Mouse (Mus musculus) megakaryocyte, adult 5-6 weeks (primary cell): ENCODE results near the gene Zfand4. TPM values are rescaled to one million over a fixed set of nuclear protein-coding genes. Genes with fewer than 3 reads are reported as not detected.
"Not testable (repeated sequence)": the region's sequence is repeated elsewhere in the genome, so short reads cannot be mapped to it uniquely, and the experiment has no call there.

Experiments
- ATAC-seq: 2 replicates; pipeline ENCODE4 v1.8.0; 2016; ENCODE audit warnings: mild to moderate bottlenecking, inconsistent platforms; ENCODE audit not compliant: poor library complexity, severe bottlenecking
- total RNA-seq, 2 experiments: library from RNA; stranded (forward) in 1 of 2; stranded (reverse) in 1 of 2; fragments of 153-499, 151-499 nt in 1 of 2; fragments of 221-1000, 200-1000 nt in 1 of 2; gene quantifications; 2 replicates each; pipeline versions ENCODE4 v1.2.3 to v1.2.4; 2015 to 2017

Zfand4 gene
- total RNA-seq (2015) = 23.6 and 25.9 TPM in 2 replicates
- 12.0 and 23.0 TPM in 2 replicates for total RNA-seq (2017)

DNA sequence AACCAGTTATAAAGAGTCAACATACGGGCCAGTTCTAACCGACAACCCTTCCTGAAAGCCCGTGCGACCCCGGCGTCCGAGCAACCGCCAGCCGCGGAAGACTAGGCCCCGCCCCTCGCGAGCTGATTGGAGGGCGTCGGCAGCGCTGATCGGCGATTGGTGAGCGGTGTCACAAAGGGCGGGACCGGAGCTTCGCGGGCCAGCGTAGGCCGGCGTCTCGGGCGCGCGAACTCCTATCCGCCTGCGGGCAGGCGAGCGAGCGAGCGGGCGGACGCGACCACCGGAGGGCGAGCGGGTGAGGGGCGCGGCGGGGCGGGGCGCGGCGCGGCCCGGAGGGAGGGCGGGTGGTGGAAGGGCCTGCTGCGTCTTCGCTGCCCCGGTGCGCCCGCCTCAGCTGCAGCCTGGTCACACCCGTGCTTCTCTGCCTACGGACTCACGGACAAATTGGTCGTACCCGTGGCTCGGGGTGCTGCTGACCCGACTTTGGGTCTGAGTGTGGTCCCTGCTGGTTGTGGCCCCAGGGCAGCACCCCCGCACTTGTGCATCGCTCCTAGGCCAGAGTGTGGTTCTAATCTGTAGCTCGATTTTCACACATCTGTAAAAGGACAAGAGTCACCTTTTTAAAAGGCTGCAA lies at the start of gene Zfand4:
Zfand4 (plus strand) TSS at position 205 of the 634 bp plus-strand sequence.
- peak; percentile 92 for ATAC-seq

DNA sequence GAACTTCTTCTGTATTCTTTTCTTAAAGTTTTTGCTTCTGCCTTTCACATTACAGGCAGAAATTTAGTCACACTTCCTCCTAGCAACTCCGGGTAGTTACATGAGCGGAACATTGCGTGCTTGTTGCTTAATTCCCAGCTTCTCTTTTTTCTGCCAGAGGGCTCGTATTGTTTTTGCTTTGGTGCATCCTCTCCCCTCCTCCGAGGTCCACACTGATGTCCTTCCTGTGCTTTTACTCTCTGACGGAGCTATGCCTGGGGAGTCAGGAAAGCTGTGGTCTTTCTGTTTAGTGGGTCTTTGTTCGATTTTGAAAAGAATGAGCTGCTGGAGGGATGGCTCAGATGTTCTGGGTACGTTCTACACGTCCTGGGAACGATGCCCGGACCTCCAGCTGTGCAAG lies 36.3 kb upstream of the Zfand4 start:
- peak; percentile 87 for ATAC-seq

DNA sequence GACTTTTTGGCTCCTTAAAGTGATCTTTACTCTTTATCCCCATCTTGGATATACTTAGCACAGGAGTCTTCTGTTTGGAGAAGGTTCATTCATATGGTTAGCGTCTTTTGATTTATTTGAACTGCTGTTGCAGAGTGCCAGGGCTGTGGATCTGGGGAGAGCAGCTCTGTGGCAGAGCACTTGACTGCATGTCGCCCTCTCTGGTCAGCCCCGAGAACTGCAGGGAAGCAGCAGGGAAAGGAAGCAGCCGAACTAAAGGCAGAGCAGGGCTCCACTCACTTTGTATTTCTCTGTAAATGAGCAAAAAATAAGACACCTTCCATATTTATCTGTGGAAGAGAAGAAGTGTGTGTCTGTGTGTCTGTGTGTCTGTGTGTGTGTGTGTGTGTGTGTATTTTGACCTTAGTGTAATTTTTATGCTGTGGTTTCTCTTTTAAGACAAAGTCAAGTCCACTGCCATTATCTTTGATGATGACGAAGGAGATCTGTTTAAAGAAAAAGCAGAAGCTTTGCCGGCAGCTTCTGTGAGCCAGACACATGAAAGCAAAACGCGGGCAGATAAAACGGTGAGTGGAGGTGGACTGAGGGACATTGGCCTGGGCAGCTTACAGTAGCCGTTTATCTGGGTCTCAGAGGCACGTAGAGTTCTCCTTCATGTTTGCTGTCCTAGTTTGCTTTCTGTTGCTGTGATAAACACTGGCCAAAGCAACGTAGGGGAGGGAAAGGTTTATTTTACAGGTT lies 35.1 kb upstream of the Zfand4 start:
- peak; percentile 86 for ATAC-seq

DNA sequence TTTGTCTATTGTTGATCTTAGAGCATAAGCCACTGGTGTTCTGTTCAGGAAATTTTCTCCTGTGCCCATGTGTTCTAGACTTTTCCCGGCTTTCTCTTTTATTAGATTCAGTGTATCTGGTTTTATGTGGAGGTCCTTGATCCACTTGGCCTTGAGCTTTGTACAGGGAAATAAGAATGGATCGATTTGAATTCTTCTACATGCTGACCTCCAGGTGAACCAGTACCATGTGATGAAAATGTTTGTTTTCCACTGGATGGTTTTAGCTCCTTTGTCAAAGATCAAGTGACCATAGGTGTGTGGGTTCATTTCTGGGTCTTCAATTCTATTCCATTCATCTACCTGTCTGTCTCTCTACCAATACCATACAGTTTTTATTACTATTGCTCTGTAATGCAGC lies 29.2 kb upstream of the Zfand4 start:
- ATAC-seq = not testable (repeated sequence)

DNA sequence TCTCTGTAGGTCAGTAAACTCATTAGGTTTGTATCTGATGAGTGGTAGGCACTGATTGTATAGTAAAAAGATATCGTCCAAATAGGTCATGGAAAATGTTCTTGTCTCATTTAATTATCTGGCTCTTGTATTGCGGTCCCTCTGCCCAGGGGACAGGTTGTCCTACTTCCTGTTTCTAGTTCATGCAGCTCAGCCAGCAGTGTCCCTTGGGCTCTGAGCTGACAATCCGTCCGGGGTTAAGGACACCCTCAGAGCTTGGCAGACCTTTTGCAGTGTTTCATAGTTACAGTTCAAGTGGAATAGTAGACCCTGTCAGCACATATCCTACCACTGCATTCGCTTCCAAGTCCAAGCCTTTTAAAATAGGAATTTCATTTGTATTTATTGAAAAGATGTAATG lies 28.7 kb upstream of the Zfand4 start:
- ATAC-seq = no peak

DNA sequence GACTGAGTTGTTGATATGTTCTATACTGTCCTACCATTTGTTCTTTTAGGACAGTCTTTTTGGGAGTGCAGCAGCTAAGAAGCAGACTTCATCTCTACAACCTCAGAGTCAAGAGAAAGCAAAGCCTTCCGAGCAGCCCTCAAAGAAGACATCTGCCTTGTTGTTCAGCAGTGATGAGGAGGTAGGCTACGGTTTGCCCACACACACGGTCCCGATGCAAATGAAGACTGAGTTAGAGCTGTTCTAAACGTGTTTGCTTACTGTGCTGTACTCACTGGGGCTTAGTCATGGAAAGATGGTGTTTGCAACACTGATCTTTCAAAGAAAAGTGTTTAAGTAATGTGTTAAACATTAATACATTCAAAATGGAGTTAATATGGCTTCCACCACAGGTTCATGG lies 25.9 kb upstream of the Zfand4 start:
- no peak for ATAC-seq

DNA sequence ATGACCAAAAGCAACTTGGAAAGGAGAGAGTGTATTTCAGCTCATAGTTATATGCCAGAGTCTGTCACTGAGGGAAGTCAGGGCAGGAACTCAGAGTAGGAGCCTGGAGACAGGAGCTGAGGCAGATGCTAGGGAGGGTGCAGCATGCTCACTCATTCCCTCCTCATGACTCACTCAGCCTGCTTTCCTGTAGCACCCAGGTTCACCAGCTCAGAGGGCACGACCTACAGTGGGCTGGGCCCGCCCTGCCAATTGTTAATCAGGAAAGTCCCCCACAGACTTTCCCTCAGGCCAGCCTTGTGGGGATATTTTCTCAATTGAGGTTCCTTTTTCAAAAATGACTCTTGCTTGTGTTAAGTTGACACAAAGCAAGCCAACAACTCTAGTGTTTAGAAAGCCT lies 23.7 kb upstream of the Zfand4 start:
- ATAC-seq = no peak

DNA sequence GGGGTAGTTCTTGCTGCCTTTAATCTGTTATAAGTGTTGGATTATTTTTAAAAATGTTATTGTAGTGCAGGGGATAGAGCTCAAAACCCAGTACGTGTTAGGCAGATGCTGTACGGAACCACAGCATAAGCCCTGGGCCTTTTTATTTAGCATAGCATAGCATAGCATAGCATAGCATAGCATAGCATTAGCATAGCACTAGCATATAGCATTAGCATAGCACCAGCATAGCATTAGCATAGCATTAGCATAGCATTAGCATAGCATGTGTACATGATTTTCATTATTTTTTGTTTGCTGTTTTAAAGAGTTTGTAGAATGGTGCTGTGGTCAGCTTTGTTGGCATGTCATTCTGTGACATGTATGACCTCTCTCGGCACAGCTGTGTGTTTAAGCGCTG lies 4.4 kb upstream of the Zfand4 start:
- no peak for ATAC-seq

DNA sequence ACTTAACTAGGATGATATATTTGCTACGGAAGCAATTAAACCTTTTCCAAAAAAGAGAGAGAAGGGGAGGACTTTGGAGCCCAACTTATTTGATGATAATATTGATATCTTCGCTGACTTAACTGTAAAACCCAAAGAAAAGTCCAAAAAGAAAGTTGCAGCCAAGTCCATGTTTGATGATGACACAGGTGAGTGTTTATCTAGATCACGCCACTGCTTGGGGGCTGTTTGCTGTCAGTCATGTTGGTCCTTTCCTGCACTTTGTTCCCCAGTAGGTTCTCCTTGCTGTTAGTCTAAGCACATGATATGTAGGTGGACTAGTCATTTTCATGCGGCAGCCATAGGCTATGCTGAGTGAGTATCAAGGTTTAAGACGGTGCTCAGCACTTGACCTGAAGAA lies 3.5 kb upstream of the Zfand4 start:
- no peak for ATAC-seq

DNA sequence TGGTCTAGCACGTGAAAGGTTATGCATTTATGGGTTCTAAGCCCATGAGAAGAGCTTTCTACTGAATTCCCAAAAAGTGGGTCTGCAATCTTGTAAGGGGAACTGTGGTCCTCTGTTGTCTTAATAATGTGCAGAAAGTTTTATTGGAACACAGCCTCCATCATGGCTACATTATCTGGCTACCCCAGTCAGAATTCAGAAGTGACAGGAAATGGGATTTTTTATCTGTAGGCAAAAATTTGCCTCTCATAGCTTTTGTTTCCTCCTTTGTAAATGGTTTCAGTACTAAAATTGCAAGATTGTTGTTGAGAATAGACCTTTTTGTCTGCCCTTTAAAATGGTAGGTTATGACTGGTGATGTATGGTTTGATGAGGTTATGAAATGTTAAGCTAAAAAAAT lies 1.2 kb upstream of the Zfand4 start:
- no peak for ATAC-seq

DNA sequence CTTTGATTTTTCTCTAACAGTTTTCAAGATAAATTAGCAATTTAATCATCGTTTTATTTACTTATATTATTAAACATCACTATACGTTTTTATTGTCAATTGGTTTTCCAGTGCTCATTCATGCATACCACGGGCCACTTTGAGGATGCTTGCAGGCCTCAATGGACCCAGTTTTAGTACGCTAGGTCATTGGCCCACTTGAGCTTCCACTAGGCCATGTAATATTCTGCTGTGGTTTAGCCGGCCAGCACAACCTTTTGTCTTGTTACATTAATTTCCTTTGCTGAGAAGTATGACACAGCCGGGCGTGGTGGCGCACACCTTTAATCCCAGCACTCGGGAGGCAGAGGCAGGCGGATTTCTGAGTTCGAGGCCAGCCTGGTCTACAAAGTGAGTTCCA lies 814 bp downstream of the Zfand4 start:
- no peak for ATAC-seq

DNA sequence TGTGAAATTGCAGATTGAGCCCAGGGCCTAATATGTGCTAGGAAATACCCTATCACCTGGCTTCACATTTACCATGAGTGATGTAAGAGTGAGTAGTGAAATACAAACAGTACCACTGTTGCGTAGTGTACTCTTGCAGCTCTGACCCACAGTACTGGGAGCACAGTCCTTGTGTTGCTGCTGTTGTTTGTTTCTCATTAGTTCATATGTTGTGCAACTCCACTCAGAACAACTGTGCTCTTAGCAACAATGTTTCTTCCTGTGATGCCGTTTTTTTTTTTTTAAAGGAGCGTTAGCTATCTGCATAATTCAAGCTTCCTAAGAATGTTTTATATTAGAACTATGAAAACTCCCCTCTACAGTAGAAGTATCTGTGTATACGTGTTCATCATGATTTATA lies 1.6 kb downstream of the Zfand4 start:
- ATAC-seq = peak; percentile 46

DNA sequence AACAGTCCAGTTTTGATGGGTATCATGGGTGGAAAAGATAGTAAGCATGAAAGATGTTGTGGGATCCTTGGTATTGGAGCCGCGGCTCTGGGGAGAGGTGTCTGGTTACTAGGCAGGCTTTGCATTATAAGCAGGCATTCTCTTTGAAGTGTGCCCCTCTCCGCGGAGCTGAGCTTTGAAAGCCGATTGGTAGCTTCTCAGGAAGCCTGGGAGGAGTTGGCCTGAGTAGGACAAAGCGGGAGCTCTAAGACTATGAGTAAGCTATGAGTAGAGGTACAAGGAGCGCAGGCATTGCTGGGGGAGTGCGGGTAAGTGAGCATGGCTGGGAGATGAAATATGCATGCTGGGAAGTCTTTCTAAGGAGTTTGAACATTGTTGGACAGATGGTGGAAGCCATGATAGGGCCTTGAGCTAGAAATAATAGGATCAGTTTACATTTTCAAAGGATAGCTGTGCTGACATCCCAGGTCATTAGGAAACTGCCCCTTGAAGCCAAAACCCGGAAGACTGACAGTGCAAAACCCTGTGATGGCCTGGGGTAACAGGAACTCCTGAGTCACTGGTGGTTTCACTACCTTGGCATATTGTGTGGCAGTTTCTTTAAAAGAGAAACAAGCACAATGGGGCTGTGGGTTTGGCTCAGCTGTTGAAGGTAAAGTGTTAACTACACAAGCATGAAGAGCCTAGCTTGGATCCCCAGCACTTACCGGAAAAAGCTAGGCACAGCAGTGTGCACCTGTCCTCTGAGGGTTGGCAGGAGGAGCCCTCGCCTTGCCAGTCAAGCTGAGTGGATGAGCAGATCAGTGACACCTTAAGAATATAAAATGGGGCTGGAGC lies 2.5 kb downstream of the Zfand4 start:
- peak; percentile 70 for ATAC-seq

DNA sequence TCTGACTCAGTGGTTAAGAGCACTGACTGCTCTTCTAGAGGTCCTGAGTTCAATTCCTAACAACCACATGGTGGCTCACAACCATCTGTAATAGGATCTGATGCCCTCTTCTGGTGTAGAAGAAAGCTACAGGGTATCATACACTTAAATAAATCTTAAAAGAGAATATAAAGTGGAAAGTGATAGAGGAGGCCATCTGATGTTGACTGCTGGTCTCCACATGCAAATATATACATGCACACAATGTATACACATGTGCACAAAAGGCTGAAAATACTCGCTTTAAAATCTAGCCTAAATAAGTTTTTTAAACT lies 3.0 kb downstream of the Zfand4 start:
- ATAC-seq = no peak

DNA sequence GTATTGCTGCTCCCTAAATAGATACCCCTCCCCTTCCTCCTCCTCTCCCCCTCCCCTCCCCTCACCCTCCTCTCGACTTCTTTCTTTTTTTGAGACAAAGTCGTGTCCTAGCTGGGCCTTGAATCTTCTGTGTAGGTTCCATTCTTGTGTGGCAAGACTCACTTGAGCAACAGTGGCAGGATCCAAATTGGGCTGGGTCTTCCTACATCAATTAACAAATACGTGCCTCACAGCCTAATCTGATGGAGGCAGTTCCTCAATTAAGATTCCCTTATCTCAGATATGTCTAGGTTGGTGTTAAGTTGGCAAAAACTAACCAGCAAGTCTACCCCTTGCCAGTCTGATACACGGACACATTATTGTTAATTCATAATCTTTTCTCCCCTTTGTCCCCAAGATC lies 11.7 kb downstream of the Zfand4 start:
- ATAC-seq = peak; percentile 52; the same call in 1 of the 2 replicates

DNA sequence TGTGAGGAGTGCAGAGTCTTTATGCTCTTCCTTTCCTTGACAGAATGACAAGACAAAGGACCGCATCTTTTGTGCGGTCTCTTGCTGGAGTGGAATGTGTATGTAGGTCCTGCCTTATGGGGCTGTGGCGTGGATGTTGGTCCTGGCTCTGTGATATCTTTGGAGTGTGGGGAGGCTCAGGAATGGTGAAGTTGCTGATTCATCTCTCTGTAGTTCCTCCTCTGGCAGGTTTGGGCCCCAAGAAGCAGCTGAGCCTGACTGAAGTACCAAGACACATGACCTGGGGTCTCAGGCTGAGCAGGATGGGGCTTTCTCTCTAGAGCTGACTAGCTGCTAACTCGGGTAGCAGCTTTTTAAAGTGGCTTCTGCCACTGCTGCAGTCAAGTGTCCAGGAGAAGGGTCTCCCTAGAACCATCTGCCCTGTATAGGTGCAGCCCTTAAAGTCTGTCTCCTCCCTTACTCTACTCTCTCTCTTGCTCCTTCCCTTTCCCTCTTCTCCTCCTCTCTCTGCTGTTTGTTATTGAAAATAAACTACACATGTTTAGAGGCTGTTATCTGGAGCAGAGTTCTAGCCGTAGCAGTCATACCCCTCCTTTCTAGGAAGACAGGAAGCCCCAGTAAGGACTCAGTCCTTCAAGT lies 14.8 kb downstream of the Zfand4 start:
- ATAC-seq = no peak

DNA sequence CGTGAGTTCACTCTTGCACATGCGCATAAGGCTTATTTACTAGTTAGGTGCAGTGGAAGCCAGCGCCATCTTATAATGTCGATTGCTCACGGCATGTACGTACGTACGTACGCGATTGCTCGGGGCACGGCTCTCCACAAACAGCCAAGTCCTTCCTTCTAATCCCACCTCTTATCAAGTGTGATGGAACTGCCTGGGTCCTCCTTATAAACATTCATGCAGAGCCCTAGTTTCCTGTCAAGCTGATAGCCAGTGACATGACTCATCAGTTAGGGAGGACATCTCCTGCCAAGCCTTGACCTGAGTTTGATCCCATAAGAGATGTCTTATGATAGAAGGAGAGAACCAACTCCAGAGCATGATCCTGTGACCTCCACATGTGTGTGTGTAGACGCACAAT lies 17.0 kb downstream of the Zfand4 start:
- no peak for ATAC-seq

DNA sequence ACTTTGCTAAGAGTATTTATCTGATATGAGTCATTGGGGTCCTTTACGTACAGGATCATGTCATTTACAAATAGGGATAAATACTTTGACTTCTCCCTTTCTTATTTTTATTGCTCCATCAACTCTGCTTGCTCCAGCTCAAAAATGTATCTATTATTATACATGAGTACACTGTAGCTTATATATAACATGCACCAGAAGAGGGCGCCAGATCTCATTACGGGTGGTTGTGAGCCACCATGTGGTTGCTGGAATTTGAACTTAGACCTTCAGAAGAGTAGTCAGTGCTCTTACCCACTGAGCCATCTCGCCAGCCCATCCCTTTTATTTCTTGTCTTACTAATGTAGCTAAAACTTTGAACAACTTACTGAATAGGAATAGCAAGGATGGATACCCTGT lies 18.5 kb downstream of the Zfand4 start:
- ATAC-seq = peak; percentile 35; the same call in 1 of the 2 replicates

DNA sequence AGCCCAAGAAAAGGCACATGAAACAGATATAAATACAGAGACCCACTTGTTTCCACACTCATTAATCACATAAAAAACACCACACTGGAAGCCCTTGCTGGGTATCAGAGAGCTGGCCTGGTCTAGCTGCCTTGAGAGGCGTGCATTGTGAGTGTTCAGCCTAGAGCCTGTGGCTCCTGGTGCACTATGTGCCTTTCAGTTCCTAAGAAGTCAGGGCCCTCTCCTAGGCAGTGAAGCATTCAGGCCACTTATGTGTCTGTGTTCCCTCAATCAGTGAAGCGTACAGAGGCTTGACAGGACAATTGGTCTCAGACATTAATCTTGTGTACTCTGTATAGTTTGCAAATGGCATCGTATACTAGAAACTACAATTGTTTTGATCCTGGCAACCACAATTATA lies 19.3 kb downstream of the Zfand4 start:
- ATAC-seq = no peak

DNA sequence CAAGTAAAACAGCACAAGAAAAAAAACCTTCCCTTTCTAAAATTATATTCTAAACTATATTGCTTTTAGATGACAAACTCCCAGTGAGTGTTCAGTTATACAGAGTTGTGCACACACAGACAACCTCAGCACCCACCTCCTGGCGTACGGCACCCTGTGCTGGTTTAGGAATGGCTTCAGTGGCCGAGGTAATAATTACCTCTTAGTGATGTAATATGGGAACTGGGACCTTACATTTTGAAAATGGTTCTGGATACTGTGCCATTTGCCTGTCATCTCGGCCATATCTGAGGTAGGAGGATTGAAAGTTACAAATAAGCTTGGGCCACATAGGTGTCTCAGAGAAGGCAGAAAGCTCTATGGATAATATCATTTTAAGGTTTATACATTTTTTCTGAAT lies 22.3 kb downstream of the Zfand4 start:
- no peak for ATAC-seq

DNA sequence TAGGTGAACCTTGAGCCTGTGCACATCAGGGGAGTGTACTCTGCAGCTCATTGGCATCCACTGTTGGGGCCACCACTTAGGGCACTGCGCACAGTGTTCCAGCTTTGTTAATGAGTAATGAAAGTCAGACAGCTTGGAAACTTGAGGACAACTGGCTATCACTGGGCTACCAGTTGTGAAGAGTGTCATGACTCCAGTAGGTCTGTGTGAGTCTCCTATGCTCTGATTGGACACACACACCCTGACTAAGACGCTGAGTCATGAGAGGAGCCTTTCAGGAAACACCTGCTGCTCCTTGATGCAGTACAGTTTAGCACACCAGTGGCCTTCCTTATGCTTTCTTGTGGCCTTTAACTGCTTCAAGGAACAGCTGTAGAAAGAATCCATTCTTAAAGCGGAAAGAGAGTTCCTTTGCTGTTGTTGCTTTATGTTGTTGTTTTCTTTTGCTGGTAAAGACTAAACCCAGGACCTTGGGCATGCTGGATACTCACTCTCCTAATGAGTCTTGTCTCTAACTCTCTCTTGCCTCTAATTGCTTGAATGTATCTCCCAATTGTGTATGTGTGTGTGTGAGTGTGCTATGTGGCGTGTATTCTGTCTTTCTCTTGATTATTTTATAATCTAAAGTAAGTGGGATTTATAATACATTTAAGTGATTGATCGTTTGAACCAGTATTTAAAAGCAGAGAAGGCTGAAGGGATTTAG lies 23.0 kb downstream of the Zfand4 start:
- peak; percentile 49; the same call in 1 of the 2 replicates for ATAC-seq
